Mouse (Mus musculus): Measurements from ENCODE around the gene Gm12216.

GRCm38 (mm10) chr11:53734431-53734830 lies 124.6 kb downstream of the Gm12216 start:
- no peak for TF ChIP-seq POLR2A (IDR thresholded peaks at IDR 0.05; ENCODE audit: extremely low read depth, insufficient read depth, low read length)
- TF ChIP-seq CTCF (IDR thresholded peaks at IDR 0.05; ENCODE audit: extremely low read depth, insufficient read depth, low read length) = no peak
